Mouse (Mus musculus) CH12.LX (cell line): ENCODE measurements around the gene Atrnl1. TPM values are rescaled to one million over a fixed set of nuclear protein-coding genes. Genes with fewer than 3 reads are reported as not detected.

Experiments
- DNase-seq: peaks from one replicate; pipeline ENCODE4 v3.0.0-alpha.2; 2013; ENCODE audit errors: extremely low read depth
- H3K27ac ChIP-seq: 2 replicates; pipeline ENCODE4 v1.5.1; 2012; ENCODE audit warnings: low read depth, mild to moderate bottlenecking, control low read depth, moderate library complexity; ENCODE audit not compliant: insufficient read depth
- H3K27me3 ChIP-seq: replicated peaks from 2 replicates; pipeline ENCODE3; 2012; ENCODE audit warnings: inconsistent platforms
- H3K36me3 ChIP-seq, 2 experiments: replicated peaks in 1 of 2; 2 replicates each; pipeline versions ENCODE3 to v1.6.1; 2012; ENCODE audit warnings: inconsistent platforms in 1 of 2, low read length in 1 of 2, mild to moderate bottlenecking in 1 of 2, mixed read lengths in 1 of 2, moderate library complexity in 1 of 2; ENCODE audit not compliant: control insufficient read depth in 1 of 2, insufficient read depth in 1 of 2
- H3K4me1 ChIP-seq, 2 experiments: 2 replicates each; pipeline ENCODE4 v1.6.1; 2012; ENCODE audit warnings: inconsistent platforms in 1 of 2, moderate library complexity in 1 of 2; ENCODE audit not compliant: insufficient read depth in 2 of 2, control insufficient read depth in 1 of 2
- H3K4me2 ChIP-seq: 2 replicates; pipeline ENCODE4 v1.6.1; 2012; ENCODE audit warnings: low read depth, mild to moderate bottlenecking, control low read depth; ENCODE audit not compliant: poor library complexity, insufficient read depth, severe bottlenecking
- H3K4me3 ChIP-seq, 3 experiments: fragments of 150-350 bp in 1 of 3; sonication (generic) in 1 of 3; replicated peaks in 1 of 3; 2 replicates each; pipeline versions ENCODE3 to v1.5.1; 2011 to 2012; ENCODE audit warnings: low read depth in 2 of 3, low read length in 2 of 3, mild to moderate bottlenecking in 2 of 3, moderate library complexity in 2 of 3, control low read depth in 1 of 3, improper control_type of control experiment in 1 of 3, inconsistent platforms in 1 of 3, mixed read lengths in 1 of 3; ENCODE audit not compliant: poor library complexity in 1 of 3
- H3K79me2 ChIP-seq: replicated peaks from 2 replicates; pipeline ENCODE4 v1.6.1; 2012; ENCODE audit warnings: mild to moderate bottlenecking, moderate library complexity; ENCODE audit not compliant: control insufficient read depth, poor library complexity, insufficient read depth, severe bottlenecking; ENCODE audit errors: extremely low read depth
- H3K9ac ChIP-seq: 2 replicates; pipeline ENCODE4 v1.6.1; 2012; ENCODE audit warnings: low read depth, mild to moderate bottlenecking, control low read depth, moderate library complexity; ENCODE audit not compliant: insufficient read depth
- H3K9me3 ChIP-seq: replicated peaks from 2 replicates; pipeline ENCODE3; 2012; ENCODE audit warnings: low read length, inconsistent platforms, mixed read lengths
- BHLHE40 ChIP-seq: IDR thresholded peaks from 2 replicates; pipeline ENCODE4 v1.6.1; 2011; ENCODE audit warnings: mild to moderate bottlenecking, low read depth, low read length, improper control_type of control experiment
- CHD2 ChIP-seq: IDR thresholded peaks from 2 replicates; pipeline ENCODE4 v1.6.1; 2011; ENCODE audit warnings: low read length, improper control_type of control experiment
- CTCF ChIP-seq, 2 experiments: IDR thresholded peaks in 1 of 2; conservative IDR thresholded peaks in 1 of 2; 2 replicates each; pipeline ENCODE4 v1.5.1; 2011 to 2012; ENCODE audit warnings: low read depth in 2 of 2, low read length in 2 of 2, improper control_type of control experiment in 1 of 2, inconsistent platforms in 1 of 2, mild to moderate bottlenecking in 1 of 2, moderate library complexity in 1 of 2
- E2F4 ChIP-seq: IDR thresholded peaks from 2 replicates; pipeline ENCODE4 v1.6.1; 2011; ENCODE audit warnings: low read depth, low read length, improper control_type of control experiment; ENCODE audit not compliant: insufficient replicate concordance
- EP300 ChIP-seq: IDR thresholded peaks from 2 replicates; pipeline ENCODE4 v1.6.1; 2011; ENCODE audit warnings: low read length, improper control_type of control experiment
- ETS1 ChIP-seq: conservative IDR thresholded peaks from 2 replicates; pipeline ENCODE4 v1.6.1; 2012; ENCODE audit warnings: low read depth, mild to moderate bottlenecking, inconsistent platforms, low read length, improper control_type of control experiment, moderate library complexity
- HCFC1 ChIP-seq: IDR thresholded peaks from 2 replicates; pipeline ENCODE4 v1.6.1; 2012; ENCODE audit warnings: low read depth, mild to moderate bottlenecking, inconsistent platforms, low read length, improper control_type of control experiment
- JUN ChIP-seq: IDR thresholded peaks from 2 replicates; pipeline ENCODE4 v1.6.1; 2011; ENCODE audit warnings: low read depth, mild to moderate bottlenecking, low read length, improper control_type of control experiment, moderate library complexity; ENCODE audit not compliant: insufficient read depth
- MAFK ChIP-seq: IDR thresholded peaks from 2 replicates; pipeline ENCODE4 v1.6.1; 2011; ENCODE audit warnings: low read length, improper control_type of control experiment; ENCODE audit not compliant: insufficient replicate concordance
- MAX ChIP-seq: IDR thresholded peaks from 2 replicates; pipeline ENCODE4 v1.6.1; 2011; ENCODE audit warnings: low read length, improper control_type of control experiment
- MAZ ChIP-seq: IDR thresholded peaks from 2 replicates; pipeline ENCODE4 v1.6.1; 2012; ENCODE audit warnings: low read depth, mild to moderate bottlenecking, inconsistent platforms, low read length, improper control_type of control experiment, moderate library complexity
- MXI1 ChIP-seq: IDR thresholded peaks from 2 replicates; pipeline ENCODE4 v1.6.1; 2011; ENCODE audit warnings: mild to moderate bottlenecking, low read depth, low read length, improper control_type of control experiment
- NELFE ChIP-seq: IDR thresholded peaks from 2 replicates; pipeline ENCODE4 v1.6.1; 2011; ENCODE audit warnings: low read depth, low read length, improper control_type of control experiment
- POLR2AphosphoS2 ChIP-seq: IDR thresholded peaks from 2 replicates; pipeline ENCODE4 v1.6.1; 2011; ENCODE audit warnings: low read depth, low read length, improper control_type of control experiment
- RAD21 ChIP-seq: IDR thresholded peaks from 2 replicates; pipeline ENCODE4 v1.6.1; 2011; ENCODE audit warnings: low read depth, mild to moderate bottlenecking, low read length, improper control_type of control experiment, moderate library complexity
- SMC3 ChIP-seq: IDR thresholded peaks from 2 replicates; pipeline ENCODE4 v1.6.1; 2011; ENCODE audit warnings: low read depth, low read length, improper control_type of control experiment
- TBP ChIP-seq: conservative IDR thresholded peaks from 2 replicates; pipeline ENCODE4 v1.6.1; 2011; ENCODE audit warnings: low read depth, low read length, improper control_type of control experiment
- TCF12 ChIP-seq: IDR thresholded peaks from 2 replicates; pipeline ENCODE4 v1.6.1; 2014; ENCODE audit warnings: low read depth, mild to moderate bottlenecking, inconsistent platforms, low read length, improper control_type of control experiment
- UBTF ChIP-seq: IDR thresholded peaks from 2 replicates; pipeline ENCODE4 v1.6.1; 2012; ENCODE audit warnings: low read depth, mild to moderate bottlenecking, inconsistent platforms, low read length, improper control_type of control experiment, moderate library complexity
- ZC3H11A ChIP-seq: IDR thresholded peaks from 2 replicates; pipeline ENCODE4 v1.6.1; 2012; ENCODE audit warnings: low read depth, mild to moderate bottlenecking, inconsistent platforms, low read length, improper control_type of control experiment
- ZMIZ1 ChIP-seq: IDR thresholded peaks from 2 replicates; pipeline ENCODE4 v1.6.1; 2012; ENCODE audit warnings: low read depth, mild to moderate bottlenecking, inconsistent platforms, low read length, improper control_type of control experiment
- dilution Hi-C: fragments of 300-500 bp; cut with MboI; formaldehyde crosslinking; loops from 2 replicates; pipeline ENCODE4 v1.14.3; 2020; ENCODE audit warnings: low sequenced_read_pairs; ENCODE audit not compliant: extremely low pct_unique_long_range_greater_than_20kb, extremely low pct_ligation_motif_present
- in situ Hi-C: fragments of 300-500 bp; cut with MboI; formaldehyde crosslinking; loops from 3 replicates; pipeline ENCODE4 v1.14.3; 2019; ENCODE audit warnings: low sequenced_read_pairs, low pct_ligation_motif_present, low pct_unique_long_range_greater_than_20kb, mixed read lengths
- polyA plus RNA-seq: library from polyadenylated mRNA; unstranded; fragments of >175 nt; gene quantifications from 2 replicates; pipeline ENCODE4 v1.2.1, GENCODE M21; 2012; ENCODE audit warnings: low read depth; ENCODE audit not compliant: insufficient read length
- total RNA-seq, 2 experiments: library from RNA; depleted of rRNA; stranded (reverse); fragments of 300-350 nt in 1 of 2; fragments of >200 nt in 1 of 2; gene quantifications; 2 replicates each; pipeline ENCODE4 v1.2.3; 2012 to 2014

The Atrnl1 gene
- total and polyA plus RNA-seq, 3 experiments = 1.9 TPM

DNA sequence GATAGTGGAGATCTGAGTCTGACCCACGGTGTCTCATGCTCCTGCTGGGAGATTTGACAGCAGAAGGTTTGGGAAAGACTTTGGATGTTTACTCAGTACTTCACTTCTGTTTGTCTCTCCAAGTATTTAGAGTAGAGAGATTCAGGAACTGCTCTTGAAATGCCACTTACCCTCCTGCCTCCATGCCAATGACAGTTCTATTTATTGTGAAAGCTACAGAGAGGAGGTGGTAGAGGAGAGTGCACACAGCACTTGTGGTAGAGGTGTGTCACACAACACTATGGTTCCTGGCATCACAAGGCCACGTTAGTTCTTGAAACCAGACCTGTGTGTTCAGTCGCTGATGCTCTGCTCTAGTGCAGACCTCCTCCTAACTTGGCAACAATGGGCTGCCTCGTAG, 257.5 kb downstream of the Atrnl1 start:
- no peak for DNase-seq
- dilution Hi-C loops (no loop called here), in situ Hi-C loops (no loop called here)
- H3K27ac ChIP-seq = no peak overlapping the region
- TF ChIP-seq MXI1 (no peak), ZMIZ1 (no peak), JUN (no peak), POLR2AphosphoS2 (no peak), HCFC1 (no peak), CHD2 (no peak), ETS1 (no peak), CTCF (conservative IDR thresholded peaks at IDR 0.05 in 1 of 2, IDR thresholded peaks at IDR 0.05 in 1 of 2; ENCODE audit: low read depth in 2 of 2, low read length in 2 of 2) (no peak), RAD21 (no peak), BHLHE40 (no peak), TBP (no peak), TCF12 (no peak), SMC3 (no peak), ZC3H11A (no peak), E2F4 (no peak), MAX (no peak), MAZ (no peak), NELFE (no peak)
- peaks cover 2% of the 10 kb centered on the region for H3K9me3 ChIP-seq
- no peak overlapping the region for H3K9ac ChIP-seq
- H3K4me2 ChIP-seq = no peak overlapping the region
- H3K4me1 ChIP-seq = no peaks in the 10 kb centered on the region
- H3K27me3 ChIP-seq = no peaks in the 10 kb centered on the region
- H3K79me2 ChIP-seq = no peaks in the 10 kb centered on the region
- H3K4me3 ChIP-seq = no peak overlapping the region
- no peaks in the 10 kb centered on the region for H3K36me3 ChIP-seq

- Histone ChIP-seq H3K79me2 (no peaks in the 10 kb centered on the region), H3K27me3 (no peaks in the 10 kb centered on the region), H3K27ac (no peak overlapping the region), H3K4me1 (no peaks in the 10 kb centered on the region), H3K4me3 (no peak overlapping the region), H3K9ac (no peak overlapping the region), H3K4me2 (no peak overlapping the region), H3K9me3 (peaks cover 2% of the 10 kb centered on the region), H3K36me3 (no peaks in the 10 kb centered on the region)
- TF ChIP-seq EP300 (no peak), MAZ (no peak), JUN (no peak), MAFK (no peak), UBTF (no peak), CHD2 (no peak)
- no peak for DNase-seq
- dilution Hi-C loops = no loop called here
- in situ Hi-C loops = no loop called here
Measured at GRCm38 (mm10) chr19:57870871-57871270, 260.0 kb downstream of the Atrnl1 start.
